Mouse (Mus musculus) E14TG2a.4 (cell line): ENCODE data around the gene C2cd4b.
A peak's percentile ranks its signal among the peaks of the same experiment; 100 is the strongest.

Experiments used
- CTCF ChIP-seq: conservative IDR thresholded peaks from 2 replicates; pipeline ENCODE4 v1.5.1; 2014; ENCODE audit warnings: low read length
- NANOG ChIP-seq: IDR thresholded peaks from 2 replicates; pipeline ENCODE4 v1.6.1; 2014; ENCODE audit warnings: borderline replicate concordance, low read length, mixed read lengths
- POU5F1 ChIP-seq: IDR thresholded peaks from 2 replicates; pipeline ENCODE4 v1.6.1; 2014; ENCODE audit warnings: low read length, borderline replicate concordance

- TF ChIP-seq CTCF = peak; percentile 77
- no peak for TF ChIP-seq POU5F1
- no peak for TF ChIP-seq NANOG
Measured at GRCm38 (mm10) chr9:67735426-67735825, 23.8 kb upstream of the C2cd4b start.
